Mouse (Mus musculus): ENCODE measurements around the gene 1700008O03Rik. TPM values are rescaled to one million over a fixed set of nuclear protein-coding genes. Genes with fewer than 3 reads are reported as not detected.
A peak's percentile ranks its signal among the peaks of the same experiment; 100 is the strongest.

1700008O03Rik gene
- polyA plus RNA-seq, 1 experiment from 2014 or later, result 3.4 TPM

- no peak overlapping the region for H3K9ac ChIP-seq (replicated peaks)
- H3K4me2 ChIP-seq, result no peak overlapping the region
- no peak for ATAC-seq (ENCODE audit: low FRiP score)
- no peak overlapping the region for H3K27ac ChIP-seq (replicated peaks)
- H3K4me1 ChIP-seq, result no peaks in the 10 kb centered on the region
- H3K27me3 ChIP-seq (replicated peaks), result no peaks in the 10 kb centered on the region
- H3K4me3 ChIP-seq (replicated peaks), result no peak overlapping the region
- H3K36me3 ChIP-seq, result peaks cover 93% of the 10 kb centered on the region
- no peaks in the 10 kb centered on the region for H3K9me3 ChIP-seq (replicated peaks)
- 27% methylated on average over 4 of the region's 4 CpGs for WGBS
Observed at GRCm38 (mm10) chr7:44317913-44318312, 67.7 kb downstream of the 1700008O03Rik start.

- 64% methylated on average over 16 of the region's 16 CpGs for WGBS
- ATAC-seq (ENCODE audit: low FRiP score), result no peak
- H3K9me3 ChIP-seq (replicated peaks), result no peaks in the 10 kb centered on the region
- H3K36me3 ChIP-seq, result peaks cover 47% of the 10 kb centered on the region
- peaks cover 29% of the 10 kb centered on the region for H3K4me1 ChIP-seq
- H3K27ac ChIP-seq (replicated peaks), result no peak overlapping the region
- peak overlapping the region; percentile 88; the same call in 1 of the 2 replicates for H3K4me2 ChIP-seq
- 0 out of 2 replicates have a peak overlapping the region, but pooled peaks have one; percentile 71 for H3K4me3 ChIP-seq (replicated peaks)
- H3K27me3 ChIP-seq (replicated peaks), result no peaks in the 10 kb centered on the region
- H3K9ac ChIP-seq (replicated peaks), result no peak overlapping the region
Observed at GRCm38 (mm10) chr7:44312484-44312883, 73.1 kb downstream of the 1700008O03Rik start.

- ATAC-seq (ENCODE audit: low FRiP score), result 0 out of 2 replicates have a peak, but pooled peaks have one; percentile 0
- H3K36me3 ChIP-seq, result peaks cover 43% of the 10 kb centered on the region
- 0 out of 2 replicates have a peak overlapping the region, but pooled peaks have one; percentile 81 for H3K27ac ChIP-seq (replicated peaks)
- H3K4me2 ChIP-seq, result peak overlapping the region; percentile 88
- peaks cover 33% of the 10 kb centered on the region for H3K4me1 ChIP-seq
- 17% methylated on average over 6 of the region's 6 CpGs for WGBS
- peak overlapping the region; percentile 77; the same call in 1 of the 2 replicates for H3K9ac ChIP-seq (replicated peaks)
- H3K9me3 ChIP-seq (replicated peaks), result no peaks in the 10 kb centered on the region
- H3K4me3 ChIP-seq (replicated peaks), result peak overlapping the region; percentile 71
- H3K27me3 ChIP-seq (replicated peaks), result no peaks in the 10 kb centered on the region
Observed at GRCm38 (mm10) chr7:44311713-44312304, 73.8 kb downstream of the 1700008O03Rik start.

- no peaks in the 10 kb centered on the region for H3K9me3 ChIP-seq (replicated peaks)
- peak overlapping the region; percentile 71 for H3K4me3 ChIP-seq (replicated peaks)
- peak; percentile 39 for ATAC-seq (ENCODE audit: low FRiP score)
- H3K9ac ChIP-seq (replicated peaks), result peak overlapping the region; percentile 77
- H3K4me1 ChIP-seq, result peaks cover 37% of the 10 kb centered on the region
- 1% methylated on average over 36 of the region's 38 CpGs for WGBS
- no peaks in the 10 kb centered on the region for H3K27me3 ChIP-seq (replicated peaks)
- H3K27ac ChIP-seq (replicated peaks), result peak overlapping the region; percentile 81
- peaks cover 36% of the 10 kb centered on the region for H3K36me3 ChIP-seq
- H3K4me2 ChIP-seq, result peak overlapping the region; percentile 88
Observed at GRCm38 (mm10) chr7:44310878-44311712, 74.5 kb downstream of the 1700008O03Rik start.

GRCm38 (mm10) chr7:44310285-44310877, 75.2 kb downstream of the 1700008O03Rik start:
- Histone ChIP-seq H3K9ac (replicated peaks) (peak overlapping the region; percentile 77), H3K4me3 (replicated peaks) (peak overlapping the region; percentile 71), H3K27me3 (replicated peaks) (no peaks in the 10 kb centered on the region), H3K9me3 (replicated peaks) (no peaks in the 10 kb centered on the region), H3K36me3 (peaks cover 29% of the 10 kb centered on the region), H3K27ac (replicated peaks) (peak overlapping the region; percentile 81), H3K4me2 (peak overlapping the region; percentile 88), H3K4me1 (peaks cover 44% of the 10 kb centered on the region)
- under 1% methylated on average over 31 of the region's 40 CpGs for WGBS
- peak; percentile 18 for ATAC-seq (ENCODE audit: low FRiP score)

Other genes with a start within 250 kb of the 1700008O03Rik start
- not detected in 2 replicates for gene Klk1b16, start 249.1 kb downstream of the 1700008O03Rik start, polyA plus RNA-seq (2015; fragmentation: Nextera tagmentation; extraction: Ambion mirVana)
- gene Klk1b24, start 197.6 kb downstream of the 1700008O03Rik start, polyA plus RNA-seq (2015; fragmentation: Nextera tagmentation; extraction: Ambion mirVana), result not detected in 2 replicates
- gene Klk1b3, start 187.6 kb downstream of the 1700008O03Rik start, polyA plus RNA-seq (2015; fragmentation: Nextera tagmentation; extraction: Ambion mirVana), result not detected in 2 replicates
- gene Klk1b4, start 178.4 kb downstream of the 1700008O03Rik start, polyA plus RNA-seq (2015; fragmentation: Nextera tagmentation; extraction: Ambion mirVana), result not detected in 2 replicates
- not detected in 2 replicates for gene Klk1b5, start 169.9 kb downstream of the 1700008O03Rik start, polyA plus RNA-seq (2015; fragmentation: Nextera tagmentation; extraction: Ambion mirVana)
- 0.51 TPM in 1 of 2 replicates, not detected in the other for gene Klk1, start 160.5 kb downstream of the 1700008O03Rik start, polyA plus RNA-seq (2015; fragmentation: Nextera tagmentation; extraction: Ambion mirVana)
- not detected in 2 replicates for gene Gm36864, start 149.6 kb downstream of the 1700008O03Rik start, polyA plus RNA-seq (2015; fragmentation: Nextera tagmentation; extraction: Ambion mirVana)
- gene 1700028J19Rik, start 139.1 kb downstream of the 1700008O03Rik start, polyA plus RNA-seq (2015; fragmentation: Nextera tagmentation; extraction: Ambion mirVana), result 1.3 and 1.5 TPM in 2 replicates
- 198 and 218 TPM in 2 replicates for gene 2410002F23Rik, start 139.1 kb downstream of the 1700008O03Rik start, polyA plus RNA-seq (2015; fragmentation: Nextera tagmentation; extraction: Ambion mirVana)
- 0.11 and 0.15 TPM in 2 replicates for gene Acp4, start 128.4 kb downstream of the 1700008O03Rik start, polyA plus RNA-seq (2015; fragmentation: Nextera tagmentation; extraction: Ambion mirVana)
- not detected in 2 replicates for gene Gm15517, start 124.4 kb downstream of the 1700008O03Rik start, polyA plus RNA-seq (2015; fragmentation: Nextera tagmentation; extraction: Ambion mirVana)
- gene Clec11a, start 78.9 kb downstream of the 1700008O03Rik start, polyA plus RNA-seq (2015; fragmentation: Nextera tagmentation; extraction: Ambion mirVana), result 4.8 and 5.5 TPM in 2 replicates
- 38.1 and 47.6 TPM in 2 replicates for gene Shank1, start 75.6 kb downstream of the 1700008O03Rik start, polyA plus RNA-seq (2015; fragmentation: Nextera tagmentation; extraction: Ambion mirVana)
- 67.0 and 75.4 TPM in 2 replicates for gene Syt3, start 1.7 kb downstream of the 1700008O03Rik start, polyA plus RNA-seq (2015; fragmentation: Nextera tagmentation; extraction: Ambion mirVana)
- 11.0 and 14.9 TPM in 2 replicates for gene Lrrc4b, start 43.2 kb upstream of the 1700008O03Rik start, polyA plus RNA-seq (2015; fragmentation: Nextera tagmentation; extraction: Ambion mirVana)
- gene Aspdh, start 79.6 kb upstream of the 1700008O03Rik start, polyA plus RNA-seq (2015; fragmentation: Nextera tagmentation; extraction: Ambion mirVana), result 2.2 and 4.2 TPM in 2 replicates
- gene Josd2, start 82.2 kb upstream of the 1700008O03Rik start, polyA plus RNA-seq (2015; fragmentation: Nextera tagmentation; extraction: Ambion mirVana), result 45.2 and 51.0 TPM in 2 replicates
- 144 and 157 TPM in 2 replicates for gene Emc10, start 110.7 kb upstream of the 1700008O03Rik start, polyA plus RNA-seq (2015; fragmentation: Nextera tagmentation; extraction: Ambion mirVana)
- 22.6 and 23.2 TPM in 2 replicates for gene Fam71e1, start 110.8 kb upstream of the 1700008O03Rik start, polyA plus RNA-seq (2015; fragmentation: Nextera tagmentation; extraction: Ambion mirVana)
- 0.14 and 0.36 TPM in 2 replicates for gene Mybpc2, start 138.8 kb upstream of the 1700008O03Rik start, polyA plus RNA-seq (2015; fragmentation: Nextera tagmentation; extraction: Ambion mirVana)
- gene Spib, start 146.3 kb upstream of the 1700008O03Rik start, polyA plus RNA-seq (2015; fragmentation: Nextera tagmentation; extraction: Ambion mirVana), result 7.5 TPM in 1 of 2 replicates, not detected in the other
- 18.8 and 38.9 TPM in 2 replicates for gene Pold1, start 163.0 kb upstream of the 1700008O03Rik start, polyA plus RNA-seq (2015; fragmentation: Nextera tagmentation; extraction: Ambion mirVana)
- gene Nr1h2, start 168.1 kb upstream of the 1700008O03Rik start, polyA plus RNA-seq (2015; fragmentation: Nextera tagmentation; extraction: Ambion mirVana), result 54.0 and 62.0 TPM in 2 replicates
- gene Napsa, start 186.6 kb upstream of the 1700008O03Rik start, polyA plus RNA-seq (2015; fragmentation: Nextera tagmentation; extraction: Ambion mirVana), result 1.1 and 4.9 TPM in 2 replicates
- gene Kcnc3, start 204.8 kb upstream of the 1700008O03Rik start, polyA plus RNA-seq (2015; fragmentation: Nextera tagmentation; extraction: Ambion mirVana), result 7.2 and 8.0 TPM in 2 replicates